Mouse (Mus musculus) embryonic fibroblast, embryonic 13.5 days (primary cell): ENCODE measurements at regions not wholly inside any gene's neighbourhood (a gene's known extent, or its start where the extent isn't known, plus 50 kb on each side); places are given as distances from the start of the nearest gene placed in this dataset.

ENCODE experiments used
- H3K27ac ChIP-seq: 2 replicates; pipeline ENCODE4 v1.5.1; 2012; ENCODE audit warnings: low read length, control low read depth, inconsistent platforms; ENCODE audit not compliant: insufficient read depth
- H3K4me1 ChIP-seq: 2 replicates; pipeline ENCODE4 v1.6.1; 2011; ENCODE audit warnings: low read length; ENCODE audit not compliant: control insufficient read depth, insufficient read depth
- H3K4me3 ChIP-seq: 2 replicates; pipeline ENCODE4 v1.5.1; 2011; ENCODE audit warnings: mild to moderate bottlenecking, control low read depth, low read length; ENCODE audit not compliant: insufficient read depth
- CTCF ChIP-seq: IDR thresholded peaks from 2 replicates; pipeline ENCODE4 v1.5.1; 2011; ENCODE audit warnings: mild to moderate bottlenecking, control low read depth, low read length, moderate library complexity, borderline replicate concordance; ENCODE audit not compliant: insufficient read depth
- POLR2A ChIP-seq: IDR thresholded peaks from 2 replicates; pipeline ENCODE4 v1.6.1; 2011; ENCODE audit warnings: low read depth, mild to moderate bottlenecking, control low read depth, low read length, moderate library complexity

GRCm38 (mm10) chr16:49330725-49331386, 273.6 kb downstream of the Myh15 start:
- H3K4me3 ChIP-seq = no peak overlapping the region
- H3K4me1 ChIP-seq = no peaks in the 10 kb centered on the region
- TF ChIP-seq CTCF = no peak
- TF ChIP-seq POLR2A = no peak
- H3K27ac ChIP-seq = no peak overlapping the region

DNA sequence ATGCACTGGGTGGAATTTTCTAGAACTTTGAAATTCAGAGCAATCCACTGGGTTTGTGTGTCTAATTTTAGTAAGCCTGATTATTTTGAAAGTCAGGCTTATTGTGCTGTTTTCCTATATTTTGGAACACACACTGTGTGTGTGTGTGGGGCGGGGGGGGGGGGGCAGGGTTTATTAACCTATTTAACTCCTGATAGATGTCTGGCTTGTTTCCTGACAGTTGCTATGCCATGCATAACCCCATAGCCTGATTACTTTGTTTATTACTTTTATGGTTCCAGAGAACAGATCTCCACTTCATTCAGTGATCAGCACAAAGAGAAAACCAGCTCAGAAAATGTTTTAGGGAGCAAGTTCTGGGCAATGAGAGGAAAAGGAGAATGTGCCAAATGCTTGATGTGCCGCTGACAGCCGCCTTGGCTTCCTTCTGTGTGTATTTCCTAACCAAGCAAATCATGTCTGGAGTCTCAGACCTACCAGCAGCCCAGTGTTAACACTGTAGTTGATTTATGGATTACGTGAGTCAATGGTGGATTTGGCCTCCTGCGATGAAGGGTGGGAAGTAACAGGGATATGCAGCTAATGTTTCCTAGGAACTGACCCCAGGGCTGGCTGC, 274.9 kb downstream of the Myh15 start:
- no peak overlapping the region for H3K4me3 ChIP-seq
- no peak for TF ChIP-seq CTCF
- no peak for TF ChIP-seq POLR2A

DNA sequence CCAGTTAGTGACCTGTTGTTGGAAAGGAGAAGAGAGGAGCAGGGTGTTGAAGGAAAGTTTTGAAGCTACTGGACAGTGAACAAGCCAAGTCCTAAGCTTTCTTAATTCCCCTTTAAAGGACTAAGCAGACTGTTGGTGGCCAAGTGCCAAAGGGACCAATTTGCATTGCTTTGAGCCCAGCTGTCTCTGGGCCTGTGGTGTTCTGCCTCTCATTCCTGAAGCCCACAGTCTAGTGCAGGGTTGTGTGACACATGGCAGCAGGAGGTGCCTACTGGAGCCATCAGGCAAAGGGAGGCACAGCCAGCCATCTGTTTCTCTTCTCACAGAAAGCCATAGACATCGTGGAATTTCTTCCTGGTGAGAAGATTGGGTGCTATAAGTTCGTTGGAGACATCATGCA, 278.6 kb downstream of the Myh15 start:
- Histone ChIP-seq H3K4me3 (no peak overlapping the region), H3K4me1 (no peaks in the 10 kb centered on the region), H3K27ac (no peak overlapping the region)
- no peak for TF ChIP-seq CTCF
- no peak for TF ChIP-seq POLR2A

More for the DNA sequence above, 274.9 kb downstream of the Myh15 start:
- H3K27ac ChIP-seq = no peak overlapping the region
- H3K4me1 ChIP-seq = no peaks in the 10 kb centered on the region

- H3K4me3 ChIP-seq = no peak overlapping the region
- TF ChIP-seq POLR2A (no peak), CTCF (no peak)
- H3K27ac ChIP-seq = no peak overlapping the region
- H3K4me1 ChIP-seq = no peaks in the 10 kb centered on the region
Measured at GRCm38 (mm10) chr16:49337948-49338347, 280.7 kb downstream of the Myh15 start.

DNA sequence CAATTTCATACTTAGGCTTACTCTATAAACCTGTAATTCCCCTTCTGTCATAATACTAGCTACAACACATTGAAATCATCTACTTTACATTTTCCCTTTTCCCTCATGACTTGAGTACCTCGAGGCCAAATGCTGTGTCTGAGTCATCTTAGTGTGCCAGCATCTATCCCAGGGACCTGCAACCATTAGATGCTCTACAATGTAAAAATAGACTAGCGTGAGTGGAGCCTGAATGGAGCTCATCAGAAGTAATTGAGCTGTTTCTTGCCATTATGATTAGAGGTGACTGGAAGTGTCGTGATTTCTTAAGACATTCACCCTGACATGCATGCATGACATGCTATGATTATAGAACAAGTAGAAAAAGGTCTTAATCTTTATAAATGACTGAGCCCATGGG, 301.1 kb downstream of the Myh15 start:
- H3K4me3 ChIP-seq = no peak overlapping the region
- H3K4me1 ChIP-seq = peaks cover 7% of the 10 kb centered on the region
- H3K27ac ChIP-seq = no peak overlapping the region
- TF ChIP-seq CTCF (no peak), POLR2A (no peak)

GRCm38 (mm10) chr16:49361731-49362130, 304.4 kb downstream of the Myh15 start:
- Histone ChIP-seq H3K27ac (no peak overlapping the region), H3K4me1 (peaks cover 7% of the 10 kb centered on the region), H3K4me3 (no peak overlapping the region)
- TF ChIP-seq CTCF (no peak), POLR2A (no peak)

DNA sequence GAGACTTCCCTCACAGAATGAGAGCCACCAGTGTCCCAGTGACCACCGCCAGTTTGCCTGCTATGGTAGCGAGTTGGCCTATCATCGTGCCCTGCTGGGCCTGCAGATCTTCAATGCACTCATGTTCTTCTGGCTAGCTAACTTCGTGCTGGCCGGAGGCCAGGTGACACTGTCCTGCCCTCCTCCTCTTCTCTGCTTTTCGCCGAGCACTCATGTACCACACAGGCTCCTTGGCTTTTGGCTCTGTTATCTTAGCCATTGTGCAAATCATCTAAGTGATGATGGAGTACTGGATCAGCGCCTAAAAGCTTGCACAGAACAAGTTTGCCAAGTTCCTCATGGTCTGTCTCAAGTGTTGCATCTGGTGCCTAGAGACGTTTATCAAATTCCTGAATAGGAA, 312.2 kb downstream of the Myh15 start:
- Histone ChIP-seq H3K4me1 (no peaks in the 10 kb centered on the region), H3K4me3 (no peak overlapping the region), H3K27ac (no peak overlapping the region)
- TF ChIP-seq POLR2A (no peak), CTCF (no peak)

- Histone ChIP-seq H3K27ac (no peak overlapping the region), H3K4me3 (no peak overlapping the region), H3K4me1 (no peaks in the 10 kb centered on the region)
- TF ChIP-seq POLR2A = no peak
- TF ChIP-seq CTCF = no peak
Measured at GRCm38 (mm10) chr16:49375108-49375507, 317.8 kb downstream of the Myh15 start.

- Histone ChIP-seq H3K4me3 (no peak overlapping the region), H3K27ac (no peak overlapping the region), H3K4me1 (no peaks in the 10 kb centered on the region)
- TF ChIP-seq POLR2A = no peak
- TF ChIP-seq CTCF = no peak
Measured at GRCm38 (mm10) chr16:49378917-49379473, 320.0 kb upstream of the Ift57 start.

- Histone ChIP-seq H3K4me3 (no peak overlapping the region), H3K27ac (no peak overlapping the region), H3K4me1 (no peaks in the 10 kb centered on the region)
- no peak for TF ChIP-seq CTCF
- no peak for TF ChIP-seq POLR2A
Measured at GRCm38 (mm10) chr16:49388135-49388534, 310.9 kb upstream of the Ift57 start.
